Mouse (Mus musculus) T-cell, adult 2 months (primary cell): ENCODE data around the gene Akr7a5.

Source experiments
- DNase-seq: peaks from one replicate; pipeline ENCODE4 v3.0.0; 2022; ENCODE audit warnings: low spot score

Akr7a5 gene

GRCm38 (mm10) chr4:139310171-139310898, at the start of gene Akr7a5, which contains the start of gene Pqlc2:
Akr7a5 (plus strand) TSS chr4:139310744.
Pqlc2 (minus strand) TSS chr4:139310708.
- peak; percentile 93 for DNase-seq

GRCm38 (mm10) chr4:139262981-139263380, 47.6 kb upstream of the Akr7a5 start:
- DNase-seq = no peak

- no peak for DNase-seq
Measured at GRCm38 (mm10) chr4:139265783-139266499, 44.6 kb upstream of the Akr7a5 start.

GRCm38 (mm10) chr4:139266500-139266865, 44.1 kb upstream of the Akr7a5 start:
- DNase-seq = no peak

- no peak for DNase-seq
Measured at GRCm38 (mm10) chr4:139267335-139267734, 43.2 kb upstream of the Akr7a5 start.

GRCm38 (mm10) chr4:139268242-139268641, 42.3 kb upstream of the Akr7a5 start:
- no peak for DNase-seq

- no peak for DNase-seq
Measured at GRCm38 (mm10) chr4:139270168-139270567, 40.4 kb upstream of the Akr7a5 start.

- no peak for DNase-seq
Measured at GRCm38 (mm10) chr4:139271562-139271961, 39.0 kb upstream of the Akr7a5 start.

GRCm38 (mm10) chr4:139272951-139273680, 37.4 kb upstream of the Akr7a5 start:
- DNase-seq = no peak

GRCm38 (mm10) chr4:139274573-139274972, 36.0 kb upstream of the Akr7a5 start:
- no peak for DNase-seq

GRCm38 (mm10) chr4:139276411-139276810, 34.1 kb upstream of the Akr7a5 start:
- DNase-seq = no peak

- DNase-seq = no peak
Measured at GRCm38 (mm10) chr4:139280530-139280929, 30.0 kb upstream of the Akr7a5 start.

- no peak for DNase-seq
Measured at GRCm38 (mm10) chr4:139281791-139282345, 28.7 kb upstream of the Akr7a5 start.

GRCm38 (mm10) chr4:139282955-139283417, 27.6 kb upstream of the Akr7a5 start:
- no peak for DNase-seq

GRCm38 (mm10) chr4:139284877-139285276, 25.7 kb upstream of the Akr7a5 start:
- DNase-seq = no peak

GRCm38 (mm10) chr4:139286234-139286633, 24.3 kb upstream of the Akr7a5 start:
- no peak for DNase-seq

GRCm38 (mm10) chr4:139287122-139287863, 23.3 kb upstream of the Akr7a5 start:
- peak; percentile 72 for DNase-seq

GRCm38 (mm10) chr4:139289017-139289416, 21.5 kb upstream of the Akr7a5 start:
- DNase-seq = peak; percentile 32

GRCm38 (mm10) chr4:139291099-139291498, 19.4 kb upstream of the Akr7a5 start:
- no peak for DNase-seq

- no peak for DNase-seq
Measured at GRCm38 (mm10) chr4:139292038-139292437, 18.5 kb upstream of the Akr7a5 start.

- no peak for DNase-seq
Measured at GRCm38 (mm10) chr4:139297566-139297965, 13.0 kb upstream of the Akr7a5 start.
